Mouse (Mus musculus) liver, embryonic 14.5 days (tissue): ENCODE measurements around the gene Rnf180. TPM values are rescaled to one million over a fixed set of nuclear protein-coding genes. Genes with fewer than 3 reads are reported as not detected.

Experiments
- ATAC-seq: fragments of 200-750 bp; cut with Nextera tagmentation; 2 replicates; pipeline ENCODE4 v1.8.0; 2017; ENCODE audit warnings: moderate number of reproducible peaks, mild to moderate bottlenecking, moderate library complexity; ENCODE audit not compliant: insufficient read depth
- DNase-seq, 3 experiments: peaks; one replicate each; pipeline ENCODE4 v3.0.0-alpha.2; 2012 to 2013; ENCODE audit warnings: low read depth in 3 of 3, low spot score in 3 of 3
- H3K27ac ChIP-seq: fragments of 300-500 bp; sonication (generic); 2 replicates; pipeline ENCODE4 v1.5.1; 2014; ENCODE audit warnings: moderate library complexity, mild to moderate bottlenecking, control low read depth, inconsistent platforms
- H3K27me3 ChIP-seq: fragments of 300-500 bp; sonication (generic); 2 replicates; pipeline ENCODE4 v1.6.1; 2014; ENCODE audit warnings: mild to moderate bottlenecking, low read length, moderate library complexity; ENCODE audit not compliant: control insufficient read depth, insufficient read depth
- H3K36me3 ChIP-seq: fragments of 300-500 bp; sonication (generic); replicated peaks from 2 replicates; pipeline ENCODE4 v1.6.1; 2014; ENCODE audit warnings: low read depth; ENCODE audit not compliant: control insufficient read depth, insufficient read depth
- H3K4me1 ChIP-seq, 2 experiments: fragments of 200-500 bp in 1 of 2; fragments of 300-500 bp in 1 of 2; sonication (generic) in 1 of 2; replicated peaks; 2 replicates each; pipeline ENCODE4 v1.6.1; 2012 to 2014; ENCODE audit warnings: antibody characterized with exemption in 1 of 2, inconsistent platforms in 1 of 2, low read length in 1 of 2; ENCODE audit not compliant: control insufficient read depth in 2 of 2, insufficient read depth in 2 of 2
- H3K4me2 ChIP-seq: fragments of 300-500 bp; sonication (generic); 2 replicates; pipeline ENCODE4 v1.6.1; 2014; ENCODE audit warnings: low read depth, mild to moderate bottlenecking, control low read depth, moderate library complexity
- H3K4me3 ChIP-seq, 2 experiments: fragments of 200-500 bp in 1 of 2; fragments of 300-500 bp in 1 of 2; sonication (generic) in 1 of 2; 2 replicates each; pipeline ENCODE4 v1.5.1; 2012 to 2014; ENCODE audit warnings: low read depth in 2 of 2, low read length in 2 of 2, mild to moderate bottlenecking in 2 of 2, control low read depth in 1 of 2, inconsistent platforms in 1 of 2, moderate library complexity in 1 of 2; ENCODE audit not compliant: insufficient read depth in 1 of 2
- H3K9ac ChIP-seq: fragments of 300-500 bp; sonication (generic); replicated peaks from 2 replicates; pipeline ENCODE4 v1.6.1; 2014; ENCODE audit warnings: mild to moderate bottlenecking, control low read depth, moderate library complexity
- H3K9me3 ChIP-seq: fragments of 300-500 bp; sonication (generic); 2 replicates; pipeline ENCODE4 v1.6.1; 2016; ENCODE audit warnings: low read length, mixed read lengths; ENCODE audit not compliant: control insufficient read depth
- CTCF ChIP-seq: IDR thresholded peaks from 2 replicates; pipeline ENCODE4 v1.5.1; 2016; ENCODE audit warnings: antibody characterized with exemption, low read depth, control low read depth
- EP300 ChIP-seq: IDR thresholded peaks from 2 replicates; pipeline ENCODE4 v1.6.1; 2016; ENCODE audit warnings: antibody characterized with exemption, low read depth
- WGBS: fragments of 180-500 bp; shearing (Covaris S2); extraction: QIAGEN DNeasy Blood & Tissue Kit; methylation state at CpG from one replicate; pipeline ENCODE4 v1.1.7; 2014; ENCODE audit not compliant: insufficient replicate concordance; 5-methylcytosine and 5-hydroxymethylcytosine counted together
- polyA plus RNA-seq, 2 experiments: library from polyadenylated mRNA; depleted of rRNA in 1 of 2; stranded (reverse) in 1 of 2; unstranded in 1 of 2; fragments of >200 nt; fragmentation: Nextera tagmentation in 1 of 2; extraction: Ambion mirVana in 1 of 2; gene quantifications; 2 replicates each; pipeline versions ENCODE4 v1.2.1 to v1.2.3; 2012 to 2014

Gene Rnf180
- polyA plus RNA-seq, 2 experiments, result 0.35 to 0.39 TPM

DNA sequence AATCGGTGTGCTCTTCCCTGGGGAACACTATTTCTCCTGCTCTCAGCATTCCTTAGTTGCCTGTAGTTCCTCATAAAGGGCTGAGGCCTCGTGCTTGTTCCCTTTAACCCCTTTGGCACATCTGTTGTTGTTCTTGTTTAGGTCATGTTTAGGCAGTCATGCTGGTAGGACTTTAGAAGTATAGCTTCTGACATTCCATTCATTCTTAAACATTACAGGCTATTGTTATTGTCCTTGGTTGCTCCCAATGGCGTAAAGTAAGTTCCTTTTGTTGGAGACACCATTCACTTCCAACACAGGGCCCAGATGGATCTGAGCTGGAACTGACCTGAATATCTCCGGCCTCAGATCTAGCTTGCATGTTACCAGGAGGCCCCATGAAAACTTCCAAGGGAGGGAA is 67.5 kb downstream of the Rnf180 start:
- WGBS, result 52% methylated on average over 4 of the region's 4 CpGs
- Histone ChIP-seq H3K4me2 (no peak overlapping the region), H3K9ac (no peak overlapping the region), H3K4me3 (no peak overlapping the region), H3K9me3 (no peaks in the 10 kb centered on the region), H3K27me3 (no peaks in the 10 kb centered on the region), H3K36me3 (no peaks in the 10 kb centered on the region), H3K27ac (no peak overlapping the region), H3K4me1 (0 out of 4 replicates have a peak, but pooled peaks cover 0 to 2% of the 10 kb centered on the region in 2 experiments)
- TF ChIP-seq EP300, result no peak
- ATAC-seq (no peak), DNase-seq (no peak)

DNA sequence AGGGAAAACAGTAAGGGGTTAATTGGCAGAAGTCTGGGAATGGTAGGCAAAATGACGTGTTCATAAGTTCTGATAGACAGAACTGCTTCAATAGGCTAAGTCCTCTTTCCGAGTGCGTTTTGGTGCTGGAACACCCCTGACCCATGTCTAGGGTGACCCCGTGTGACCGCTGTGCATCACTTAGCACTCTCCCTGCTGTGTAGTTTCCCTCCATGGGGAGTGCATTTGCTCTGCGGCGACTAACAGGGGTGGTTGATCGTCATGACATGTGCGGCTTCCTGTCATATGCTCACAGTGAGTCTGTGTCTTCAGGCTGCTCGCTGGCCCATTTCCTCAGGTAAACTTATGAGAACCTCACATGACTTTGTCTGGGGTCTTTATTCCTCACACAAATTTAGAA is 70.6 kb downstream of the Rnf180 start:
- no peak for ATAC-seq
- no peak overlapping the region for H3K4me2 ChIP-seq
- WGBS, result 44% methylated on average over 10 of the region's 10 CpGs
- no peaks in the 10 kb centered on the region for H3K27me3 ChIP-seq
- no peak overlapping the region for H3K4me3 ChIP-seq
- H3K4me1 ChIP-seq, result 0 out of 4 replicates have a peak, but pooled peaks cover 0 to 2% of the 10 kb centered on the region in 2 experiments
- H3K27ac ChIP-seq, result no peak overlapping the region
- no peak for TF ChIP-seq EP300
- no peak for TF ChIP-seq CTCF
- H3K36me3 ChIP-seq, result no peaks in the 10 kb centered on the region
- H3K9me3 ChIP-seq, result no peaks in the 10 kb centered on the region
- no peak for DNase-seq
- H3K9ac ChIP-seq, result no peak overlapping the region

DNA sequence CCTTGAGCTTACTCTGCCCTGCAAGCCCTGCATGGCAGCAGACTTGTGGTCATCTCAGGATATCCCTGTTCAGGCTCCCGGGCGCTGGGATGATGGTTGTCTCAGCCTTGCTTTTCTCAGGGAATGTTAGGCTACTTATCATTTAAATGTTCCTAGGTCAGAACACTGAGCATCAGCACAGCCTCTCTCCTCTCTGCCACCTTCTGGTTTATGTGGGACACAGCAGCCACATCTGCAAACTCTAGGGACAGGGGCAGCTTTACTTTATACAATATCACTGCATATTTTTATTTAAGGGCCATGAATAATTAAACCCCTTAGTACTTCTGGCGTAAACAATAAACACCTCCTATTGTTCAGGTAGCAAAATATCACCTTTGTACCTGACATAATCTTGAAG is 71.5 kb downstream of the Rnf180 start:
- Histone ChIP-seq H3K9ac (no peak overlapping the region), H3K4me1 (0 out of 4 replicates have a peak, but pooled peaks cover 0 to 2% of the 10 kb centered on the region in 2 experiments), H3K36me3 (no peaks in the 10 kb centered on the region), H3K4me2 (no peak overlapping the region), H3K27ac (no peak overlapping the region), H3K4me3 (no peak overlapping the region), H3K27me3 (no peaks in the 10 kb centered on the region), H3K9me3 (no peaks in the 10 kb centered on the region)
- DNase-seq (no peak), ATAC-seq (no peak)
- WGBS, result 61% methylated on average over 3 of the region's 3 CpGs
- TF ChIP-seq CTCF (peak; percentile 44; the same call in 1 of the 2 replicates), EP300 (no peak)

DNA sequence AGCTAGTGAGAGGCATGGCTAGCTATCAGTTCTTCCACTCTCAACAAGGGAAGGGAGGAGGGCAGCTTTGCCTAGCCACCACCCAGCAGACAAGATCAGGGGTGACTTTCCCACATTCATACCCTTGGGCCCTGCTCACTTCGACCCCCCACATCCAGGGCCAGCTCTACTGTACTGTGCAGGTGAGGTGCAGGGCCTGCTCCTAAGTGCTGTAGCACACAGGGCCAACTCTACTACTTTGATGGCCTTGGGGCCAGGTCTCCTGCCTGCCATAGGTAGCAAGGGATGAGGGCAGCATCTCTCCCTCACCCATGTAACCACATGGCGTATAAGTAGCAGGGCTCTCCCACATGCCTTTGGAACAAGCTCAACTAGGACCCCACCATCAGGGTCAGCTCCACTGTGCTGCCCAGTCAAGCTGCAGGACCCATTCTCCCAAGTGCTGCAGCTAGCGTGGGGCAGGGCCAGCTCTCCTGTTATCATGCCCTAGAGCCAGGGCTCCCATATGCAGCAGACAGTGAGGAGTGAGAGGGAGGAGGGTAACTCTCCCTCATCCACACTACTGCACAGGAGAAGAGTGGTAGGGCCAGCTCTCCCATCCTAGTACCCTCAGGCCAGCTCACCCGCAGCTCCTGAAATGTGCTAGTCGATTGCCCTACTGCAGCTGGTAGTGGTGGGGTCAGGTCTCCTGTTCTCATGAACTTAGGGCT is 72.4 kb downstream of the Rnf180 start:
- Histone ChIP-seq H3K36me3 (no peaks in the 10 kb centered on the region), H3K4me1 (0 out of 4 replicates have a peak, but pooled peaks cover 0 to 2% of the 10 kb centered on the region in 2 experiments), H3K9ac (no peak overlapping the region), H3K27ac (no peak overlapping the region), H3K27me3 (no peaks in the 10 kb centered on the region), H3K4me2 (no peak overlapping the region), H3K9me3 (no peaks in the 10 kb centered on the region), H3K4me3 (no peak overlapping the region)
- DNase-seq, result no peak
- TF ChIP-seq CTCF (no peak), EP300 (no peak)
- 0 out of 2 replicates have a peak, but pooled peaks have one; percentile 11 for ATAC-seq
- 59% methylated on average over 5 of the region's 5 CpGs for WGBS

DNA sequence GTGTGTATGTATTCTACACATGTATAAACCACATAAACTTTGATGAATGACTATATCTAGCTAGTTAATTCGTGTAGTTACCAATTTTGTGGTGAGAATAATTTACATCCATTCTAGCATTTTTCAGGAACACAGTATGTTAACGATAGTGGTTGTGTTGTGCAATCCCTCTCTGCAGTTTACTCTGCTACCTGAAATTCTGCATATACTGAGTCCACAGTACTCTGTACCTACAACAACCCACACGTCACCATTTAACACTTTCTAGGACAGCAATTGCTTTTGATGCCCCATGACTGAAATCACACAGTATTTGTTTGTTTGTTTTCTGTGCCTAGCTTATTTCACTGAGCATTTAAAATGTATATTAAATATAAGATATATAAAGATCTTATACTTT is 83.9 kb downstream of the Rnf180 start:
- WGBS, result 50% methylated on average over 3 of the region's 3 CpGs
- Histone ChIP-seq H3K4me1 (no peaks in the 10 kb centered on the region), H3K36me3 (no peaks in the 10 kb centered on the region), H3K27me3 (no peaks in the 10 kb centered on the region), H3K27ac (no peak overlapping the region), H3K4me2 (no peak overlapping the region), H3K4me3 (no peak overlapping the region), H3K9me3 (no peaks in the 10 kb centered on the region), H3K9ac (no peak overlapping the region)
- no peak for ATAC-seq
- no peak for DNase-seq
- no peak for TF ChIP-seq CTCF
- no peak for TF ChIP-seq EP300
